Mouse (Mus musculus) heart, postnatal 25 days (tissue): Measurements from ENCODE around the gene Tusc2. TPM values are rescaled to one million over a fixed set of nuclear protein-coding genes. Genes with fewer than 3 reads are reported as not detected.
A peak's percentile ranks its signal among the peaks of the same experiment; 100 is the strongest.

Experiments
- DNase-seq: peaks from one replicate; pipeline ENCODE4 v3.0.0; 2022; ENCODE audit warnings: low spot score
- intact Hi-C: fragments of 180-260 bp; cut with DNase I; formaldehyde crosslinking; loops from one replicate; pipeline ENCODE4 v1.15.1; 2025
- total RNA-seq, 2 experiments: library from RNA; stranded (reverse); gene quantifications; 2 replicates each; pipeline ENCODE4 v1.2.3; 2021

The Tusc2 gene
- total RNA-seq, 2 experiments from 2014 or later, result 28.6 to 30.4 TPM

- no peak for DNase-seq
- intact Hi-C loops, result no loop called here
These were observed 18.5 kb downstream of the Tusc2 start for GRCm38 (mm10) chr9:107581584-107581983.

GRCm38 (mm10) chr9:107582509-107583062, 19.5 kb downstream of the Tusc2 start:
- intact Hi-C loops, result no loop called here

GRCm38 (mm10) chr9:107583174-107583573, 20.1 kb downstream of the Tusc2 start:
- intact Hi-C loops, result no loop called here
- DNase-seq, result no peak

More at GRCm38 (mm10) chr9:107582509-107583062, 19.5 kb downstream of the Tusc2 start:
- DNase-seq, result no peak

- no peak for DNase-seq
- intact Hi-C loops, result no loop called here
These were observed 23.4 kb downstream of the Tusc2 start for GRCm38 (mm10) chr9:107586504-107586903.

GRCm38 (mm10) chr9:107586974-107587832, 24.1 kb downstream of the Tusc2 start, which contains the start of gene Ifrd2:
Gene Ifrd2, plus strand, starts transcription at chr9:107587642.
- intact Hi-C loops, result no loop called here
- peak; percentile 98 for DNase-seq

GRCm38 (mm10) chr9:107587833-107588639, 25.0 kb downstream of the Tusc2 start:
- intact Hi-C loops, result no loop called here
- DNase-seq, result no peak

GRCm38 (mm10) chr9:107590058-107590772, 27.2 kb downstream of the Tusc2 start:
- intact Hi-C loops, result no loop called here

GRCm38 (mm10) chr9:107590773-107591060, 27.7 kb downstream of the Tusc2 start:
- no peak for DNase-seq
- intact Hi-C loops, result no loop called here

More at GRCm38 (mm10) chr9:107590058-107590772, 27.2 kb downstream of the Tusc2 start:
- no peak for DNase-seq

- DNase-seq, result no peak
These were observed 30.3 kb downstream of the Tusc2 start for GRCm38 (mm10) chr9:107593101-107593976.

GRCm38 (mm10) chr9:107594281-107595062, 31.4 kb downstream of the Tusc2 start:
- intact Hi-C loops, result no loop called here
- no peak for DNase-seq

More at GRCm38 (mm10) chr9:107593101-107593976, 30.3 kb downstream of the Tusc2 start:
- intact Hi-C loops, result no loop called here

GRCm38 (mm10) chr9:107596619-107597569, 33.8 kb downstream of the Tusc2 start:
- intact Hi-C loops, result no loop called here
- DNase-seq, result peak; percentile 59

GRCm38 (mm10) chr9:107598385-107598784, 35.3 kb downstream of the Tusc2 start:
- DNase-seq, result no peak
- intact Hi-C loops, result no loop called here

- intact Hi-C loops, result no loop called here
- DNase-seq, result no peak
These were observed 36.4 kb downstream of the Tusc2 start for GRCm38 (mm10) chr9:107599433-107599832.

- DNase-seq, result no peak
- intact Hi-C loops, result loop anchor here (5.0 kb wide), 1 partner anchor 137 kb away; no protein-coding TSS in a partner anchor
These were observed 36.8 kb downstream of the Tusc2 start for GRCm38 (mm10) chr9:107599842-107600241.

GRCm38 (mm10) chr9:107600745-107601144, 37.7 kb downstream of the Tusc2 start:
- DNase-seq, result no peak
- intact Hi-C loops, result loop anchor here (5.0 kb wide), 1 partner anchor 137 kb away; no protein-coding TSS in a partner anchor

GRCm38 (mm10) chr9:107601275-107601674, 38.2 kb downstream of the Tusc2 start:
- DNase-seq, result no peak
- intact Hi-C loops, result loop anchor here (5.0 kb wide), 1 partner anchor 136 kb away; no protein-coding TSS in a partner anchor
